Mouse (Mus musculus) forebrain, embryonic 13.5 days (tissue): ENCODE results near the gene Klf7. TPM values are rescaled to one million over a fixed set of nuclear protein-coding genes. Genes with fewer than 3 reads are reported as not detected.

ENCODE experiments used
- microRNA-seq: library from miRNA; unstranded; fragments of <30 nt; microRNA quantifications from one replicate; pipeline ENCODE4, GENCODE M21; 2016
- polyA plus RNA-seq: library from polyadenylated mRNA; unstranded; fragments of >200 nt; fragmentation: Nextera tagmentation; extraction: Ambion mirVana; gene quantifications from 2 replicates; pipeline ENCODE4 v1.2.1, GENCODE M21; 2015

The Klf7 gene
- polyA plus RNA-seq, 1 experiment from 2014 or later, result 66.4 TPM

Small RNA genes lying within 50 kb of the gene (microRNA-seq; reads per million reads assigned to microRNA genes)
- not detected for gene Mir6899
